Mouse (Mus musculus) urinary bladder, postnatal 14 days (tissue): Measurements from ENCODE around the gene Slc41a1.

Source experiments
- DNase-seq: peaks from one replicate; pipeline ENCODE4 v3.0.0; 2021; ENCODE audit warnings: low spot score

Slc41a1 gene

GRCm38 (mm10) chr1:131886641-131887040, 59.3 kb downstream of the Slc41a1 start:
- DNase-seq, result no peak

GRCm38 (mm10) chr1:131890043-131890658, 62.9 kb downstream of the Slc41a1 start:
- DNase-seq, result no peak

GRCm38 (mm10) chr1:131891436-131891835, 64.1 kb downstream of the Slc41a1 start:
- DNase-seq, result no peak
